Mouse (Mus musculus) embryonic fibroblast, embryonic 13.5 days (primary cell): ENCODE data around the gene Sipa1l3.

Source experiments
- CTCF ChIP-seq: IDR thresholded peaks from 2 replicates; pipeline ENCODE4 v1.5.1; 2011; ENCODE audit warnings: mild to moderate bottlenecking, control low read depth, low read length, moderate library complexity, borderline replicate concordance; ENCODE audit not compliant: insufficient read depth
- POLR2A ChIP-seq: IDR thresholded peaks from 2 replicates; pipeline ENCODE4 v1.6.1; 2011; ENCODE audit warnings: low read depth, mild to moderate bottlenecking, control low read depth, low read length, moderate library complexity

DNA sequence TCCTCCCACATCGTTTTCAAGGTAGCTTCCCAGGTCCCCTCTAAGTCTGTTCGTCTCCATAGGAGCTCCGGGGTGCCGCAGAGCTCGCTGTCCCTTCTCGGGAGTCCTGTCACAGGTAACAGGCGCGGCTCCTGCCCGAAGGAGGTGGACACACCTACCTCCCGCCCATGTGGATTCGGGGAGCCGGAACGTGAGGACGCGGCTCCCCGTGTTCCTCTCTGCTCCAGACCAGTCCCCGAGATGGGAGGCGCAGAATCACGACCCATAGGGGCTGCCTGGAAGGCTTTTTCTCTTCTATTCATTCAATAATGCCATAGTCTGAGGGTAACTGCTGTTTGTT, 740 bp upstream of the Sipa1l3 start:
- TF ChIP-seq CTCF (no peak), POLR2A (no peak)
